Mouse (Mus musculus) ovary, postnatal 14 days (tissue): ENCODE measurements at regions not wholly inside any gene's neighbourhood (a gene's known extent, or its start where the extent isn't known, plus 50 kb on each side); places are given as distances from the start of the nearest gene placed in this dataset.
A peak's percentile ranks its signal among the peaks of the same experiment; 100 is the strongest.

Experiments used
- DNase-seq: peaks from one replicate; pipeline ENCODE4 v3.0.0; 2022; ENCODE audit warnings: low spot score

DNA sequence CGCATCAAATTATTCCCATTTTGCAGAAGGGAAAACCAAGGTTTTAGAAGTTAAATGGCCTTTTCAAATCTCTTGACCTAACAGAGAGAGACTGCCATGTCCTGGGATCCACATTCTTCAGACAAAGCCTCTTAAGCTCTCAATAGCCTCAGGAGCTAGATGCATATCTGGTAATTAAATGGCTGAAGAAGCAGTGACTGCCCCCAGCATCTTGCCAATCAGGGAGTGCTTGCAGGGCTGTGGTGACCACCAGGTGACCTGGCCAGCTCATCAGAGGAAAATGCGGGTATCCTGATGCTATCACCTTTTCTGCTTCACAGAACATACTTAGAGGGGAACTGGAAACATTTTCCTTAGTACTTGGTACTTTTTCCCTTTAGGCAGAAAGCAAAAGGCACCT, 227.2 kb downstream of the Wdr11 start:
- no peak for DNase-seq

DNA sequence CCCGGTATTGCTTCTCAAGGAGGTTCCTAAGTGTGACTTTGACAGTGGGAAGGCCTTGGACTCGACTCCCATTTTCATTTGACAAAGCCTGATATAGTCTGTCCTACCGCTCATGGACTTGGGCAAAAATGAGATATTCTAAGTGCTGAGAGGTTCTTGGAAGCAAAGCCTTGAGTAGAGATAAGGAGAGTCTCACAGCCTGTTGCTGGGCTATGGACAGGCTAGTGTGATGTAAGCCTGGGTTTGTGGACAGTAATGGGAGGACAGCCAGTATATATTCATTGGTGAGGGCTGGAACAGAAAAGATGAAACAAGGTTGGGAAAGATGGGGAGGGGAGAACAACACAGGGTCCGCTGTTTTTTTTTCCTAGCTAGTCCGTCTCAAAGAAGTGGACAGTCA, 228.0 kb downstream of the Wdr11 start:
- no peak for DNase-seq

GRCm38 (mm10) chr7:129828970-129829369, 237.3 kb downstream of the Wdr11 start:
- DNase-seq: no peak

- DNase-seq: no peak
These were observed 241.2 kb downstream of the Wdr11 start for GRCm38 (mm10) chr7:129832830-129833229.

GRCm38 (mm10) chr7:129842303-129843122, 250.8 kb downstream of the Wdr11 start:
- DNase-seq: no peak

DNA sequence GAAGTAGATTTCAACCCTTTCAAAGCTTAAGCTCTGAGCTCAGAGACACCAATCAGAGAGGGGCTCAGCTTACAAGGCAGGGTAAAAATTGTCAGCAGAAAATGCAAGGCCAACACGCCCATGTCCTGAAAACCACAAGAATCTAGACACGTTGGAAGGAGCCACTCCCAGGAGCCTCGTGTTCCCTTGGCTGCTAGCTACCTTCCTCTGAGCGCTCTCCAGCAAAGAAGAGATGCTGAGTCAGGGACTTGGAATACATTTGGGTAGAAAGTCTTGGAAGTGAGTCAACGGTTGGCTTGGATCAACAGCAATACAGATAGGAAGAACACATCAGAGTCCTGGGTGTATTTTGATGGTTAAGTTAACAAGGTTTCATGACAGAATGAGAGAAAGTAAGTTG, 255.5 kb downstream of the Wdr11 start:
- DNase-seq: peak; percentile 29

- no peak for DNase-seq
These were observed 261.9 kb downstream of the Wdr11 start for GRCm38 (mm10) chr7:129853596-129853995.

DNA sequence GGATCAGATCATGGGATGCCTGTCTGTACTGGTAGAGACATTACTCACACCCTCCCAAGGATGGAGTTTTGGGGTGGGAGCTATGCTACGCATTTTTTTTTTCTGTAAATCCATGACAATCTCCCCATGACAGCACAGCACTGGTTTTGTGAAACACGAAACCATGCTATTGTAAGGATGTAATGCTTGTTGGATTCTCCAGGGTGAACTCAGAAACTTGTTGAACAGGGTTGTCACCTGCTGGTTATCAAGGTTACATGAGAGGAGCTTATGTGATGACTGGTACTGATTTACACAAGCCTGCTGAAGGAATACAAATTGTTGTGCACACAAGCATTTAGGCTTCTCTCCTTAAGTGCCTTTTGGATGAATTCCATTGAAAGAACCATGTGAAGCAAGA, 263.3 kb downstream of the Wdr11 start:
- DNase-seq: no peak

DNA sequence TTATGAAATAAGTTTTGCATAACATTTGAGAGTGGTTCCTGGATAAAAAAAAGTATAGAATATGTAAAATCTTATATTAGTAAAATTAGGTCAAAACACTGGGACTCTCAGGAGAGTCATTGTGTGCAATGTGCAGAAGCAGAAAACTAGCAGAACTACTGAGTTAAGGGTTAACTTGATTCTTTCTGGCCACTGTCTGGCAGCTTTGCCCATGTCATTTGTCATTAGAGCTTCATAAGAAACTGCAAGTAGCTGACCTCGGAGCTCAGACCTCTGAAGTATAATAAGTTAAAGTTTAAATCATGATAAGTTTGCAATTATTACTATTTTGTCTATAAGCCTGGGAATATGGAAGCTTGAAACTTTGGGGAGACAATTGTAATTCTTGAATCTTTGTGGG, 271.3 kb downstream of the Wdr11 start:
- DNase-seq: no peak

GRCm38 (mm10) chr7:129865536-129865935, 273.9 kb downstream of the Wdr11 start:
- DNase-seq: no peak

- DNase-seq: no peak
These were observed 280.6 kb downstream of the Wdr11 start for GRCm38 (mm10) chr7:129872208-129872790.

DNA sequence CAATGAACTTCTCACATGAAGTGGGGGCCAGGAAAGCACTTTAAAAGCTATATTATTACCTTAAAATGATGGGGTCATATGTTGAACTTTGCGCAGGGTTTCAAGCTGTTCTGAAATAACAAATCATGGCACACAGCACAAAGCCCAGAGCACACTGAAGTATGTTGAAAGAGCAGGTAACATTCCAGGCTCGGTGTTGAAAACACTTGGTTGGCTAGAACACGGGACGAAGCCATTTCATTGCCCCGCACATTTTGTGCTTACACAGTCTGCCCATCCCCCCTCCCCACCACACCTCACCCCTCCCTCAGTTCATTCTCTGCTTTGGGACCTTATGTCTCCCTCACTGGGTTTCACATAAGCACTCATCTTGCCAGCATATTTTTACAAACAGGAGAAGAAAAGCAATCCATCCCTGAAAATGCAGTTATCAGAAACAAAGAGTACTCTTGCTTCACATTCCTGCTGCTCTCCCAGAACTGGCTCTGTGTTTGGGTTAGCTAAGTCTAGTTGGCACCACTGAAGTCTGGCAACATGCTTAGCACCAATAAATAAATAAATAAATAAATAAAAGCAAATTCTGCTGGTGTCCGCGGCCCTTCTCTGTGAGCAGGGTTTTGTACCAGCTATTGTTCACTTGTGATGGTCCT, 284.7 kb downstream of the Wdr11 start:
- DNase-seq: no peak

- DNase-seq: no peak
These were observed 285.2 kb downstream of the Wdr11 start for GRCm38 (mm10) chr7:129876852-129877223.

GRCm38 (mm10) chr7:129896291-129896690, 304.6 kb downstream of the Wdr11 start:
- no peak for DNase-seq

GRCm38 (mm10) chr7:129897511-129897910, 305.8 kb downstream of the Wdr11 start:
- DNase-seq: no peak

- no peak for DNase-seq
These were observed 310.6 kb downstream of the Wdr11 start for GRCm38 (mm10) chr7:129902256-129902655.

DNA sequence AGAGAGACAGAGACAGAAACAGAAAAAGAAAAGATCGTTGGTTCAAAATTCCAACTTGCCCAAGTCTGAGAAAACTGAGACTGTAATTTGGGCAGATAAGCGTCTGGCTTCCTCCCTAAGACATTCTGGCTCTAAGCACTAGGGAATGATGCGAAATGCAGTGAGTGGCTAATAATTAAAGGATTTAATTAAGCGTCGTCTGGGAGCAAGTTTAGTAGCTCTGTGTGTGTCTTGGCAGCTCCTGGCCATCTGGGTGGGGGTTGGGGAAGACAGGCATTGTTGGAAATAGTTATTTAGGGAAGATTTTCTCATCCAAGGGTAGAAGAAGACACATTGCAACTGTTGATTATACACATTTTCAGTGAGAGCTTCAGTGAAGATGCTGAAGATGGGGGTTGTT, 311.5 kb downstream of the Wdr11 start:
- no peak for DNase-seq

GRCm38 (mm10) chr7:129906131-129906530, 314.5 kb downstream of the Wdr11 start:
- no peak for DNase-seq

GRCm38 (mm10) chr7:129908826-129909225, 317.2 kb downstream of the Wdr11 start:
- no peak for DNase-seq

GRCm38 (mm10) chr7:129909730-129910129, 318.1 kb downstream of the Wdr11 start:
- no peak for DNase-seq

DNA sequence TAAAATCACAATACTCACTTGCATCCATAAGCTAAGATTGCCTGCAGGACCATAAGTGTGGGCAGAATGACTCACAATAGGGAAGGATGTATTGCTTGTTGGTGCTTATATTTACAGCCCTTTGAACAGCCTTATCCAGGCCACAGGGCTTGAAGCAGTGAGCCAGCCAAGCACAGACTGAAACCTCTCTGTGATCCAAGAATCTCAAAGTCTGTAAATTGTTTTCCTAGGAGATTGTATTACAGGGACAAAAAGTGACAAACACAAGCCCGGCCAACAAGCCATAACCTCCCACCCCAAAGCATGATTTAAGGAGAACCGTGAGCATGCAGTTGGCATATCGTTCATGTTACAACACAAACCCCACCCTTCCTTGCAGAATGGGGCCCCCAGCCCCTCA, 319.2 kb downstream of the Wdr11 start:
- DNase-seq: no peak

GRCm38 (mm10) chr7:129914871-129915270, 323.2 kb downstream of the Wdr11 start:
- no peak for DNase-seq
